1 mouse cellular context compared by ENCODE assay signal in the genomic region with DNA sequence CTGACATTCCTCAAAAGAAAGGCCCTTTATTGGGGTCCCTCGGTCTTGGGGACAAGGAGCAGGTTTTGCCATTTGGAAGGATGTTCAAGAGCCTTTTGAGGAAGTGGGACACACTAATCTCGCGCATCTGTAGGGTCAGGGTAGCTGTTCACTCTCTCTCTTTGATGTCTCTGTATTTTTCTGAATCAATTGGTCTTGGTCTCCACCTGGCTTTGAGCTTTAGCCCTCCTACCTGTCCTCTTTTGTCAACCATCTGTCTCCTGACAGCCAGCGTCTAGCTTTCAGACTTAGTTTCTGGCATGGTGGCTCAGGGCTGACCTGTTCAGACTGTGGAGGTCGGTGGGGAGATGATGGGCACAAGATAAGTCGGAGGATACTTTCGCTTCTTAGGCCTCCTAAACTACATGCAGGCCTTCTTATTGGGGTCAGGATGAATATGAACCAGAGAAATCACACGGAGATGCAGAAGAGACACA.
TF ChIP-seq lines count a peak whose summit lies in the region.

No protein-coding gene starts in this region.

TF ChIP-seq in CH12.LX, 34 proteins besides CTCF, POLR2A, EP300 and RAD21 (continued from another document):
- no peak for TF ChIP-seq BHLHE40 (IDR thresholded peaks at IDR 0.05; ENCODE audit: low read depth, low read length)
- TF ChIP-seq POLR2AphosphoS2 (IDR thresholded peaks at IDR 0.05; ENCODE audit: low read depth, low read length) = no peak
- TF ChIP-seq MEF2A (IDR thresholded peaks at IDR 0.05; ENCODE audit: borderline replicate concordance, low read depth, low read length) = no peak
- TF ChIP-seq NELFE (IDR thresholded peaks at IDR 0.05; ENCODE audit: low read depth, low read length) = no peak
- TF ChIP-seq HCFC1 (IDR thresholded peaks at IDR 0.05; ENCODE audit: low read depth, low read length) = no peak
- TF ChIP-seq USF2 (conservative IDR thresholded peaks at IDR 0.05; ENCODE audit: low read depth, low read length) = no peak
- TF ChIP-seq JUND (conservative IDR thresholded peaks at IDR 0.05; ENCODE audit: low read depth, low read length) = no peak
- TF ChIP-seq GABPA (IDR thresholded peaks at IDR 0.05; ENCODE audit: insufficient replicate concordance, low read depth, low read length) = no peak
- no peak for TF ChIP-seq CHD2 (IDR thresholded peaks at IDR 0.05; ENCODE audit: low read length)
- no peak; the same call in 1 of the 2 replicates for TF ChIP-seq SIN3A (IDR thresholded peaks at IDR 0.05; ENCODE audit: low read length)
- no peak for TF ChIP-seq ZMIZ1 (IDR thresholded peaks at IDR 0.05; ENCODE audit: low read depth, low read length)
- no peak for TF ChIP-seq ZKSCAN1 (IDR thresholded peaks at IDR 0.05; ENCODE audit: borderline replicate concordance, low read depth, low read length)
- TF ChIP-seq NRF1 (IDR thresholded peaks at IDR 0.05; ENCODE audit: low read depth, low read length) = no peak
TF ChIP-seq in CH12.LX: peak in this region for 0.
